Mouse (Mus musculus) heart, embryonic 14.5 days (tissue): ENCODE data around the gene Gzmm. TPM values are rescaled to one million over a fixed set of nuclear protein-coding genes. Genes with fewer than 3 reads are reported as not detected.

ENCODE experiments used
- ATAC-seq: fragments of 200-750 bp; cut with Nextera tagmentation; 2 replicates; pipeline ENCODE4 v1.8.0; 2017; ENCODE audit warnings: low read depth, moderate TSS enrichment; ENCODE audit not compliant: insufficient number of reproducible peaks, insufficient read depth, low FRiP score
- H3K27ac ChIP-seq, 2 experiments: fragments of 200-500 bp in 1 of 2; fragments of 300-500 bp in 1 of 2; sonication (generic) in 1 of 2; replicated peaks in 1 of 2; 2 replicates each; pipeline ENCODE4 v1.5.1; 2012 to 2014; ENCODE audit warnings: low read depth in 2 of 2, low read length in 2 of 2, control low read depth in 1 of 2, mild to moderate bottlenecking in 1 of 2, mixed read lengths in 1 of 2; ENCODE audit not compliant: control insufficient read depth in 1 of 2, insufficient read depth in 1 of 2
- H3K27me3 ChIP-seq: fragments of 300-500 bp; sonication (generic); 2 replicates; pipeline ENCODE4 v1.6.1; 2014; ENCODE audit warnings: mild to moderate bottlenecking, low read length, control low read depth; ENCODE audit not compliant: control insufficient read depth, insufficient read depth
- H3K36me3 ChIP-seq: fragments of 300-500 bp; sonication (generic); 2 replicates; pipeline ENCODE4 v1.6.1; 2014; ENCODE audit warnings: mild to moderate bottlenecking, control low read depth, low read length, mixed read lengths; ENCODE audit not compliant: control insufficient read depth, insufficient read depth
- H3K4me1 ChIP-seq, 2 experiments: fragments of 200-500 bp in 1 of 2; fragments of 300-500 bp in 1 of 2; sonication (generic) in 1 of 2; 2 replicates each; pipeline ENCODE4 v1.6.1; 2012 to 2014; ENCODE audit warnings: low read length in 2 of 2, control low read depth in 1 of 2, mixed read lengths in 1 of 2; ENCODE audit not compliant: control insufficient read depth in 2 of 2, insufficient read depth in 2 of 2
- H3K4me2 ChIP-seq: fragments of 300-500 bp; sonication (generic); 2 replicates; pipeline ENCODE4 v1.6.1; 2014; ENCODE audit warnings: mild to moderate bottlenecking, low read length
- H3K4me3 ChIP-seq, 2 experiments: fragments of 200-500 bp in 1 of 2; fragments of 300-500 bp in 1 of 2; sonication (generic) in 1 of 2; 2 replicates each; pipeline ENCODE4 v1.5.1; 2012 to 2014; ENCODE audit warnings: low read length in 2 of 2, mild to moderate bottlenecking in 2 of 2, control low read depth in 1 of 2, low read depth in 1 of 2, moderate library complexity in 1 of 2; ENCODE audit not compliant: control insufficient read depth in 1 of 2, insufficient read depth in 1 of 2
- H3K9ac ChIP-seq: fragments of 300-500 bp; sonication (generic); 2 replicates; pipeline ENCODE4 v1.6.1; 2014; ENCODE audit warnings: mild to moderate bottlenecking, low read length
- H3K9me3 ChIP-seq: fragments of 300-500 bp; sonication (generic); 2 replicates; pipeline ENCODE4 v1.6.1; 2016; ENCODE audit warnings: low read length, control low read depth; ENCODE audit not compliant: control insufficient read depth
- WGBS: fragments of 180-500 bp; shearing (Covaris S2); extraction: QIAGEN DNeasy Blood & Tissue Kit; methylation state at CpG from one replicate; pipeline ENCODE4 v1.1.7; 2014; 5-methylcytosine and 5-hydroxymethylcytosine counted together
- polyA plus RNA-seq: library from polyadenylated mRNA; unstranded; fragments of >200 nt; fragmentation: Nextera tagmentation; extraction: Ambion mirVana; gene quantifications from 2 replicates; pipeline ENCODE4 v1.2.1, GENCODE M21; 2014

Gzmm gene
- polyA plus RNA-seq, 1 experiment from 2014 or later, result 0.77 TPM

DNA sequence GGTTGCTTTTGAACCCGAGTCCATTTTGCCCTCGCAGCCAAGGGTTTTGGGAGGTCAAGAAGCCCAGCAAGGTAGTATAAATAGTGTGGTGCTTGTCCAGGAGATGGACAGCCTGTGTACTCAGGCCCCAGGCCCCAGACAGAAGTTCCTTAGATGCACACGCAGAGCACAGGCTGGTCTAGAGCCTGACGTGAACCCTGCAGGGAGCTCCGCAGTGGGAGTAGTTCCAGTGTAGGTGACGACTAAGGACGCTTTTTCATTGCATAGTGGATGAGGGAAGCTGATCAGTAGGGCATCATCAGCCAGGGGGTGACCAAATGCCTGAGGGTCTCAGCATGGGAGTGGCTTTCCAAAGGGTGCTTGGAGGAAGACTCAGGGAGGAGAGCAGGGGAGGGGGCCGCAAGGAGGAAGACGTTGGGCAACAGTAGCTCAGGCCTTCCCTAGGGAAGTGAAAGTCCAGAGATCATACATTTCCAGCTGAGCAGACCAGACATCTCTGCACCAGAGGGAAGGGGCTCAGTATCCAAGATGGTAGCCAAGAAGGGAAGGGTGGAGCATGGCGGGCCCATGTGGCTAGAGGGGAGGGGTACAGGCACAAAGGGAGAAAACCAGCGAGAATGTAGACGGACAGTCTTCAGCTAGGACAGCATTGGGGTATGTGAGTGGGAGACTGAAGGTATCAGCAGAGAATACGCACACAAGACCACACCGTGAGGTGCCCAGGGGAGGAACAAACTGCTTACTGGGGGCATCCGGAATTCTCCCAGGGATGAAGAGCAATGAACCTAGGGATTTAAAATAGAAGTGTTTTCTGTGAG lies 18.5 kb upstream of the Gzmm start:
- no peaks in the 10 kb centered on the region for H3K9me3 ChIP-seq
- H3K9ac ChIP-seq, result peak overlapping the region; percentile 82
- ATAC-seq, result peak; percentile 33; the same call in 1 of the 2 replicates
- H3K27me3 ChIP-seq, result no peaks in the 10 kb centered on the region
- 39% methylated on average over 15 of the region's 15 CpGs for WGBS
- H3K4me1 ChIP-seq, result peaks cover 5 to 9% of the 10 kb centered on the region in 2 experiments
- no peaks in the 10 kb centered on the region for H3K36me3 ChIP-seq
- H3K4me3 ChIP-seq, result peak overlapping the region; percentile 84 to 86
- peak overlapping the region in 1 of 2 experiments; percentile 90; a peak in 1 of 4 replicates for H3K27ac ChIP-seq
- peak overlapping the region; percentile 89 for H3K4me2 ChIP-seq

DNA sequence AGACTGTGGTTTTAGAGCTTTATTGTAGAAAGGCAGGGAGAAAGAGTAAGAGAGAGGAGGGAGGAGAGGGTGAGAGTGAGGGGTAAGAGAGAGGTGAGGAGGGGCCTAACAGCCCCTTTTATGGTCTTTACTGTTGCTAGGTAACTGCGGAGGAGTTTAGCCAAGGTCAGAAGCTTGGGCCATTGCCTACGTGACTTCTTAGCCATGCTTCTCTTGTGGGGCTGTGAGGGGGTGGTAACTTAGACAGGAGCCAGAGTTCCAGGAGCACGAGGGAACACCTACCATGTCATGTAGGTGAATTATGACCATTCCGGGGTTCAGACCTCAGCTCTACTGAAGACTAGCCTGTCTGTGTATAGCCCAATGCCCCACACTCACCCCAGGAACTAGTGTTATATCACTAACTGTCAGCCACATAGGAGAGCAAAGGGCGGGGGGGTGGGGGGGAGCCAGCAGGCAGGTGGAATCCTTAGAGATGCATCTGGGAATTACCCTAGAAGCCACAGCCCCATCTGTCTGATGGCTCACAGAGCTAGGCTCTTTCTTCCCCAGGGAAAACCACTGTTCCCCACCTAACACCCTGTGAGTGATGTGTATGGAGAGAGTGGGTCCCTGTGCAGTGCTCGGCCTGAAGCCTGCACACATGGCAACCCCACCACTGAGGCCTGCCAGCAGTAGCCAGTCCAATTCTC lies 17.3 kb upstream of the Gzmm start:
- no peak overlapping the region for H3K9ac ChIP-seq

DNA sequence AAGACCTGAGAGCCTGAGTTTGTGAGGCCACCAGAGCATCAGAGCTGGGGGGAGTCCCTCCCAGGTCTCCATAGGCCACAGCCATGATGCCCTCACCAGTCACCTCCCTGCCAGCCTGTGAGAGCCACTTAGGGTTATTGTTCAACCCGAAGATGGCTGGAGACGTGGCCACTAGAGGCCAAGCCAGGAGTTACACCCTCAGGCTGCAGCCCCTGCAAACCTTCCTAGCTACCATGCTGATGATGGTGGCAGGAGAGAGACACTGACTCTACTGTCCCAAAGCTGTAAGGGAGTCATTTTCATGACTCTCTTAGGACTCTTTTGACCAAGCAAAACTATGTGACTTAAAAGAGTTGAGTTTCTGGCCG lies 16.7 kb upstream of the Gzmm start:
- H3K9ac ChIP-seq, result no peak overlapping the region
- WGBS, result 75% methylated on average over 3 of the region's 3 CpGs
- H3K9me3 ChIP-seq, result no peaks in the 10 kb centered on the region
- H3K36me3 ChIP-seq, result no peaks in the 10 kb centered on the region
- no peaks in the 10 kb centered on the region for H3K27me3 ChIP-seq
- no peak overlapping the region for H3K4me2 ChIP-seq
- ATAC-seq, result no peak
- no peak overlapping the region for H3K4me3 ChIP-seq
- H3K4me1 ChIP-seq, result peaks cover 9 to 13% of the 10 kb centered on the region in 2 experiments
- H3K27ac ChIP-seq, result no peak overlapping the region

More for the DNA sequence above, 17.3 kb upstream of the Gzmm start:
- H3K4me2 ChIP-seq, result no peak overlapping the region
- H3K27ac ChIP-seq, result no peak overlapping the region
- ATAC-seq, result no peak
- H3K4me1 ChIP-seq, result peaks cover 9 to 12% of the 10 kb centered on the region in 2 experiments
- no peaks in the 10 kb centered on the region for H3K36me3 ChIP-seq
- WGBS, result 83% methylated on average over 6 of the region's 6 CpGs
- no peaks in the 10 kb centered on the region for H3K9me3 ChIP-seq
- H3K4me3 ChIP-seq, result no peak overlapping the region
- H3K27me3 ChIP-seq, result no peaks in the 10 kb centered on the region

DNA sequence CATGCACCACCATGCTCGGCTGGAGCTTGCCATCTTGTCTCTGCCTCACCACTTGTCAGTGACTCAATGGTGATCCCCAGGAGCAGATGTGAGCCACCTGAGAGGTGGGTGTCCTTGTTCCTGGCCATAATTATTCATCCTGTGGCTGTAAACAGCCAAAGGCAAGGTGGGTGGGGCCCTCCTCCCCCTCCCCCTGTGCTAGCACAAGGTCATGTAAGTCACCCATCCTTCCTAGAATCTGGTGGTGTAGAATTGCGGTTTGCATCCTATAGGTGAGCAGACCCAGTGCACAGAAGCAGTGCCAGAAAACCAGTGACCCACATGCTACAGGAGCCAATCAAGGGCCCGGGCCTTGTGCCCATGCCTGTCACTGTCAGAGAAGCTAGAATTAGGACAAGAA lies 15.8 kb upstream of the Gzmm start:
- H3K4me2 ChIP-seq, result no peak overlapping the region
- H3K27ac ChIP-seq, result no peak overlapping the region
- H3K36me3 ChIP-seq, result no peaks in the 10 kb centered on the region
- H3K9me3 ChIP-seq, result no peaks in the 10 kb centered on the region
- no peak overlapping the region for H3K9ac ChIP-seq
- H3K27me3 ChIP-seq, result no peaks in the 10 kb centered on the region
- no peak overlapping the region for H3K4me3 ChIP-seq
- no peak for ATAC-seq
- WGBS, result 90% methylated on average over 3 of the region's 3 CpGs
- peaks cover 9 to 13% of the 10 kb centered on the region in 2 experiments for H3K4me1 ChIP-seq

DNA sequence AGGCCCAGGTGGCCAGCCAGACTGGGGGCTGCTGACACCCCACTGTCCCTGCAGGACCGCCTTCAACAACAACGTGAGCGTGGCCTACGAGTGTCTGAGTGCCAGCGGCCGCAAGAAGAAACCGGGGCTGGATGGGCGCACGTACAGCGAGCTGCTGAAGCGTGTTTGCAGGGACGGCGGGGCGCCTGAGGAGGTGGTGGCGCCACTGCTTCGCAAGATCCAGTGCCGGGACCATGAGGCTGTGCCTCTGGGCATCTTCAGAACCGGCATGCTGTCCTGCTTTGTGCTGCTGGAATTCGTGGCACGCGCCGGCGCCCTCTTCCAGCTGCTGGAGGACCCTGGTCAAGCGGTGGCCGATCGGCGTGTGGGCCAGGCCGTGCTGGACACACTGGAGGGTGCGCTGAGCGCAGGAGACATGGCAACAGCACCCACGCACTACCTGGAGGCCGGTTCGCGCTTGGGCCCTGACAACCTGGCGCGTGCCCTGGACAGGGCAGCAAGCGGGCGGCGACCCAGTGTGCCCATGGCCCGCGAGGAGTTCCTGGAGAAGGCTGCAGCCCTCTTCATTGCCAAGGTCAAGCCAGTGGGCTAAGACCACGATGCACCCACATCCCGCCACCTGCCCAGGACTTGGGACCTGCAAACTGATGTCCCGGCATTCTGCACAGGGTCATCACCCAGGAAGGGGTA lies 13.3 kb upstream of the Gzmm start:
- Histone ChIP-seq H3K4me3 (no peak overlapping the region), H3K4me1 (peaks cover 3 to 9% of the 10 kb centered on the region in 2 experiments), H3K36me3 (no peaks in the 10 kb centered on the region), H3K27me3 (no peaks in the 10 kb centered on the region), H3K9me3 (no peaks in the 10 kb centered on the region), H3K4me2 (no peak overlapping the region), H3K9ac (no peak overlapping the region), H3K27ac (no peak overlapping the region)
- WGBS, result 39% methylated on average over 44 of the region's 44 CpGs
- no peak for ATAC-seq

DNA sequence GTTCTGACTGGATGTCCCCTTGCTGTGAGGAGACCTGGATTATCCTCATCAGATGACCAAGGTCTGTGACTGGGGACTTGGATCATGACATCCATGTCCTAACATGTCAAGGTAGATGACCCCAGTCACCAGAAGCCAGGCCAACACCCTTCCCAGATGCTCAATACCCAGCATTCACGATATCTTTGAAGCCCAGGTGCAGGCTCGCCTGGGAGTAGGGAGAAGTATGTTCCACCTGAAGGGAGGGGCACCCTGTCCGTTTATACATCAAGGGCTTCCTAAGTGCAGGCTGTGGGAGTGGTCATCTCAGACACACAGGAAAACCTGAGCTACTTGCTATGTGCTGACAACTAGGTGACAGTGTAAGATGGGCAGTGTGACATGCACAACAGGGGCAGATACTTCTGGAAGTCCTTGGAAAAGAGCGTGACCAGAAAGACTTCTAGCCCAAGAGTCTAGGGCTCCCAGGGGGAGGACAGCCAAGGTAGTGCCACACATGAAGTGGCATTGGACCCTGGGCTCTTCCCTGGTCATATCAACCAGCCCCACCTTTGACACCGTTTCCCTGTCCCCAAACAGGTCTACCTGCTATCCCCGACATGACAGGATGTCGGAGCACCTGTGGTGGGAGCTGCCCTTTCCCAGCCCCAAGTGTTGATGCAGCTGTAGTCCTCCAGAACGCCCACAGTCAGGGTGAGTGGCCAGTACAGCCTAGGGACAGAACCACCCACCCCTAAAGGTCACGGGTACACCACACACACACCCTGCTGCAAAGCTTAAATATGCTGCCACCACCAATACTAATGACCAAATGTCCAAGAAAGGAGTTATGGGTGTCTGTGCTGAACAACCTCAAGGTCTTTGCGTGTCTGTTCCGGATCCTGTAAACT lies 8.0 kb upstream of the Gzmm start:
- Histone ChIP-seq H3K4me1 (peaks cover 21 to 27% of the 10 kb centered on the region in 2 experiments), H3K36me3 (peaks cover 23% of the 10 kb centered on the region), H3K27ac (peak overlapping the region; percentile 79 to 88), H3K9ac (peak overlapping the region; percentile 62), H3K9me3 (no peaks in the 10 kb centered on the region), H3K4me2 (peak overlapping the region; percentile 73), H3K4me3 (peak overlapping the region; percentile 77 to 88), H3K27me3 (no peaks in the 10 kb centered on the region)
- ATAC-seq, result no peak
- 31% methylated on average over 11 of the region's 11 CpGs for WGBS
